Mouse (Mus musculus) myocyte (in vitro differentiated cells): ENCODE results near the gene Tpt1. TPM values are rescaled to one million over a fixed set of nuclear protein-coding genes. Genes with fewer than 3 reads are reported as not detected.

ENCODE experiments used
- H3K27me3 ChIP-seq: one replicate; pipeline ENCODE4 v1.6.1; 2011; ENCODE audit not compliant: control insufficient read depth, insufficient read depth, insufficient read length
- H3K36me3 ChIP-seq: one replicate; pipeline ENCODE4 v1.6.1; 2011; ENCODE audit not compliant: control insufficient read depth, insufficient read depth
- H3K4me2 ChIP-seq: one replicate; pipeline ENCODE4 v1.6.1; 2011; ENCODE audit warnings: low read depth, control low read depth
- H3K4me3 ChIP-seq: one replicate; pipeline ENCODE4 v1.5.1; 2011; ENCODE audit warnings: mild to moderate bottlenecking, control low read depth, moderate library complexity
- H3K79me2 ChIP-seq: one replicate; pipeline ENCODE4 v1.6.1; 2011; ENCODE audit not compliant: control insufficient read depth, insufficient read depth
- H3ac ChIP-seq: one replicate; pipeline ENCODE4 v1.6.1; 2011; ENCODE audit not compliant: control insufficient read depth, insufficient read length
- CEBPB ChIP-seq: IDR thresholded peaks from 2 replicates; pipeline ENCODE4 v1.6.1; 2011; ENCODE audit warnings: mild to moderate bottlenecking, moderate library complexity; ENCODE audit not compliant: poor library complexity, insufficient read depth, severe bottlenecking
- E2F4 ChIP-seq: IDR thresholded peaks from one replicate; pipeline ENCODE4 v1.6.1; 2011; ENCODE audit warnings: mild to moderate bottlenecking, control low read depth, moderate library complexity; ENCODE audit not compliant: insufficient read depth
- MAX ChIP-seq: IDR thresholded peaks from one replicate; pipeline ENCODE4 v1.6.1; 2011; ENCODE audit warnings: low read depth, mild to moderate bottlenecking, control low read depth
- MYOD1 ChIP-seq, 3 experiments: IDR thresholded peaks; one replicate each; pipeline ENCODE4 v1.6.1; 2011; ENCODE audit warnings: control low read depth in 2 of 3, low read depth in 2 of 3, mild to moderate bottlenecking in 2 of 3, moderate library complexity in 1 of 3; ENCODE audit not compliant: insufficient read length in 2 of 3, control insufficient read depth in 1 of 3
- MYOG ChIP-seq, 3 experiments: IDR thresholded peaks; one replicate each; pipeline ENCODE4 v1.6.1; 2011; ENCODE audit warnings: control low read depth in 2 of 3, low read depth in 2 of 3, mild to moderate bottlenecking in 2 of 3; ENCODE audit not compliant: insufficient read length in 2 of 3, control insufficient read depth in 1 of 3, insufficient read depth in 1 of 3
- POLR2A ChIP-seq: IDR thresholded peaks from one replicate; pipeline ENCODE4 v1.6.1; 2011; ENCODE audit warnings: low read depth, mild to moderate bottlenecking, control low read depth, moderate library complexity; ENCODE audit not compliant: insufficient read length
- POLR2AphosphoS2 ChIP-seq: IDR thresholded peaks from one replicate; pipeline ENCODE4 v1.6.1; 2011; ENCODE audit warnings: low read depth, control low read depth; ENCODE audit not compliant: insufficient read length
- REST ChIP-seq: IDR thresholded peaks from one replicate; pipeline ENCODE4 v1.6.1; 2011; ENCODE audit warnings: mild to moderate bottlenecking, control low read depth, moderate library complexity; ENCODE audit not compliant: insufficient read depth, insufficient read length
- SRF ChIP-seq: IDR thresholded peaks from one replicate; pipeline ENCODE4 v1.6.1; 2011; ENCODE audit warnings: low read depth; ENCODE audit not compliant: control insufficient read depth, insufficient read length
- TCF12 ChIP-seq: IDR thresholded peaks from one replicate; pipeline ENCODE4 v1.6.1; 2011; ENCODE audit warnings: mild to moderate bottlenecking, control low read depth; ENCODE audit not compliant: poor library complexity, insufficient read depth, severe bottlenecking
- TCF3 ChIP-seq: IDR thresholded peaks from one replicate; pipeline ENCODE4 v1.6.1; 2011; ENCODE audit warnings: low read depth, control low read depth; ENCODE audit not compliant: insufficient read length
- USF1 ChIP-seq: IDR thresholded peaks from one replicate; pipeline ENCODE4 v1.6.1; 2011; ENCODE audit warnings: low read depth, mild to moderate bottlenecking, control low read depth, moderate library complexity
- polyA plus RNA-seq: library from polyadenylated mRNA; unstranded; fragments of >200 nt; fragmentation: generic; extraction: Trizol; gene quantifications from one replicate; pipeline ENCODE4 v1.2.1, GENCODE M21; 2012; ENCODE audit warnings: missing spikeins

Gene Tpt1
- polyA plus RNA-seq, 1 experiment, result 6,214 TPM

- Histone ChIP-seq H3ac (no peak overlapping the region), H3K4me3 (no peak overlapping the region), H3K4me2 (no peak overlapping the region), H3K36me3 (no peaks in the 10 kb centered on the region), H3K79me2 (no peaks in the 10 kb centered on the region), H3K27me3 (no peaks in the 10 kb centered on the region)
- no peak for TF ChIP-seq POLR2A
- TF ChIP-seq MYOD1 (IDR thresholded peaks at IDR 0.05; ENCODE audit: control insufficient read depth in 1 of 3, insufficient read length in 2 of 3, low read depth in 2 of 3), result no peak
- no peak for TF ChIP-seq REST
- TF ChIP-seq TCF12, result no peak
- TF ChIP-seq MAX, result no peak
- TF ChIP-seq E2F4, result no peak
- TF ChIP-seq MYOG (IDR thresholded peaks at IDR 0.05; ENCODE audit: control insufficient read depth in 1 of 3, insufficient read depth in 1 of 3, insufficient read length in 2 of 3, low read depth in 2 of 3), result no peak
- TF ChIP-seq POLR2AphosphoS2, result no peak
- no peak for TF ChIP-seq SRF
- no peak for TF ChIP-seq TCF3
- no peak for TF ChIP-seq CEBPB
- no peak for TF ChIP-seq USF1
These were observed 26.9 kb downstream of the Tpt1 start for GRCm38 (mm10) chr14:75871750-75872149.

- no peak overlapping the region for H3K4me3 ChIP-seq
- H3K27me3 ChIP-seq, result no peaks in the 10 kb centered on the region
- TF ChIP-seq SRF, result no peak
- no peak for TF ChIP-seq TCF3
- TF ChIP-seq REST, result no peak
- TF ChIP-seq E2F4, result no peak
- no peak for TF ChIP-seq MAX
- TF ChIP-seq CEBPB, result no peak
- no peak for TF ChIP-seq TCF12
- TF ChIP-seq MYOD1 (IDR thresholded peaks at IDR 0.05; ENCODE audit: control insufficient read depth in 1 of 3, insufficient read length in 2 of 3, low read depth in 2 of 3), result no peak
- no peak for TF ChIP-seq POLR2AphosphoS2
- no peak for TF ChIP-seq POLR2A
- TF ChIP-seq USF1, result no peak
- TF ChIP-seq MYOG (IDR thresholded peaks at IDR 0.05; ENCODE audit: control insufficient read depth in 1 of 3, insufficient read depth in 1 of 3, insufficient read length in 2 of 3, low read depth in 2 of 3), result no peak
- no peaks in the 10 kb centered on the region for H3K36me3 ChIP-seq
- no peak overlapping the region for H3K4me2 ChIP-seq
- H3K79me2 ChIP-seq, result no peaks in the 10 kb centered on the region
- no peak overlapping the region for H3ac ChIP-seq
These were observed 28.7 kb downstream of the Tpt1 start for GRCm38 (mm10) chr14:75873612-75874011.

- no peaks in the 10 kb centered on the region for H3K27me3 ChIP-seq
- H3ac ChIP-seq, result no peak overlapping the region
- no peaks in the 10 kb centered on the region for H3K36me3 ChIP-seq
- H3K4me3 ChIP-seq, result no peak overlapping the region
- no peaks in the 10 kb centered on the region for H3K79me2 ChIP-seq
- peak overlapping the region; percentile 57 for H3K4me2 ChIP-seq
- TF ChIP-seq TCF3 (no peak), MAX (no peak), SRF (no peak), E2F4 (no peak), USF1 (no peak), TCF12 (no peak), POLR2A (no peak), MYOD1 (IDR thresholded peaks at IDR 0.05; ENCODE audit: control insufficient read depth in 1 of 3, insufficient read length in 2 of 3, low read depth in 2 of 3) (no peak), CEBPB (no peak), POLR2AphosphoS2 (no peak), REST (no peak), MYOG (IDR thresholded peaks at IDR 0.05; ENCODE audit: control insufficient read depth in 1 of 3, insufficient read depth in 1 of 3, insufficient read length in 2 of 3, low read depth in 2 of 3) (no peak)
These were observed 31.6 kb downstream of the Tpt1 start for GRCm38 (mm10) chr14:75876320-75877043.

GRCm38 (mm10) chr14:75877297-75877696 is 32.4 kb downstream of the Tpt1 start:
- no peak for TF ChIP-seq E2F4

GRCm38 (mm10) chr14:75878980-75879379 is 34.1 kb downstream of the Tpt1 start:
- Histone ChIP-seq H3K4me2 (no peak overlapping the region), H3K27me3 (no peaks in the 10 kb centered on the region), H3K79me2 (no peaks in the 10 kb centered on the region), H3K4me3 (no peak overlapping the region), H3ac (no peak overlapping the region), H3K36me3 (no peaks in the 10 kb centered on the region)
- TF ChIP-seq SRF (no peak), TCF3 (no peak), USF1 (no peak), POLR2A (no peak), CEBPB (no peak), MYOG (IDR thresholded peaks at IDR 0.05; ENCODE audit: control insufficient read depth in 1 of 3, insufficient read depth in 1 of 3, insufficient read length in 2 of 3, low read depth in 2 of 3) (no peak), REST (no peak), MYOD1 (IDR thresholded peaks at IDR 0.05; ENCODE audit: control insufficient read depth in 1 of 3, insufficient read length in 2 of 3, low read depth in 2 of 3) (no peak)

More at GRCm38 (mm10) chr14:75877297-75877696, 32.4 kb downstream of the Tpt1 start:
- H3K36me3 ChIP-seq, result no peaks in the 10 kb centered on the region
- no peaks in the 10 kb centered on the region for H3K27me3 ChIP-seq
- no peak overlapping the region for H3K4me3 ChIP-seq
- no peak overlapping the region for H3ac ChIP-seq
- H3K4me2 ChIP-seq, result no peak overlapping the region
- H3K79me2 ChIP-seq, result no peaks in the 10 kb centered on the region
